Mouse (Mus musculus) neural tube, embryonic 14.5 days (tissue): ENCODE measurements at regions not wholly inside any gene's neighbourhood (a gene's known extent, or its start where the extent isn't known, plus 50 kb on each side); places are given as distances from the start of the nearest gene placed in this dataset.

Experiments used
- ATAC-seq: fragments of 200-750 bp; cut with Nextera tagmentation; 2 replicates; pipeline ENCODE4 v1.8.0; 2017; ENCODE audit warnings: low read depth, mild to moderate bottlenecking, moderate TSS enrichment, moderate library complexity
- H3K27ac ChIP-seq: fragments of 300-500 bp; sonication (generic); 2 replicates; pipeline ENCODE4 v1.5.1; 2014; ENCODE audit warnings: low read depth, mild to moderate bottlenecking, control low read depth, low read length, moderate library complexity, mixed read lengths
- H3K27me3 ChIP-seq: fragments of 300-500 bp; sonication (generic); 2 replicates; pipeline ENCODE4 v1.6.1; 2014; ENCODE audit warnings: low read length; ENCODE audit not compliant: control insufficient read depth, insufficient read depth
- H3K36me3 ChIP-seq: fragments of 300-500 bp; sonication (generic); 2 replicates; pipeline ENCODE4 v1.6.1; 2014; ENCODE audit warnings: low read length, mixed read lengths; ENCODE audit not compliant: control insufficient read depth, insufficient read depth
- H3K4me1 ChIP-seq: fragments of 300-500 bp; sonication (generic); 2 replicates; pipeline ENCODE4 v1.6.1; 2014; ENCODE audit warnings: low read length; ENCODE audit not compliant: control insufficient read depth, insufficient read depth
- H3K4me2 ChIP-seq: fragments of 300-500 bp; sonication (generic); 2 replicates; pipeline ENCODE4 v1.6.1; 2014; ENCODE audit warnings: mild to moderate bottlenecking, low read depth, low read length, control low read depth
- H3K4me3 ChIP-seq: fragments of 300-500 bp; sonication (generic); 2 replicates; pipeline ENCODE4 v1.5.1; 2014; ENCODE audit warnings: low read depth, low read length, control low read depth, mixed read lengths
- H3K9ac ChIP-seq: fragments of 300-500 bp; sonication (generic); replicated peaks from 2 replicates; pipeline ENCODE4 v1.6.1; 2014; ENCODE audit warnings: low read depth, mild to moderate bottlenecking, control low read depth, low read length, mixed read lengths
- H3K9me3 ChIP-seq: fragments of 300-500 bp; sonication (generic); 2 replicates; pipeline ENCODE4 v1.6.1; 2016; ENCODE audit warnings: low read length; ENCODE audit not compliant: control insufficient read depth
- WGBS: fragments of 180-500 bp; shearing (Covaris S2); extraction: QIAGEN DNeasy Blood & Tissue Kit; methylation state at CpG from one replicate; pipeline ENCODE4 v1.1.7; 2014; 5-methylcytosine and 5-hydroxymethylcytosine counted together

DNA sequence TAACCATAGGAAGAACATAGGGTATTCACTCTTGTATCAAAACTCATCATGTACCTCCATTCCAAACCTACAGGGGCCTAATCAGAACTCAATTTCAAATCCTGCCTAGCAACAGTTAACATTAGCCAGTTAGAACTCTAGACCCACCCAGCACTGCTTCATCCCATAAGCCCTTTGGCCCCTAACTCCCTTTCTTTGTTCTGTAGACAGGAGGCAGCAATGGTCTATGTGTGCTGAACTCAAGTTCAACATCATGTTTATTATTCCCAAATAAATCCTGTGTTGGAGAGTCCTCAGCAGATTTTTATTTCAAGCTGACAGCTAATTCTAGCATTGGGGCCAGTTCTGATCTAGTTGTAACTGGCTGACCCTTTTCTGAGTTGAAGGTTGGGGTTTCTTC is 112.2 kb downstream of the Ipo8 start:
- Histone ChIP-seq H3K4me2 (no peak overlapping the region), H3K4me1 (no peaks in the 10 kb centered on the region), H3K9me3 (no peaks in the 10 kb centered on the region), H3K36me3 (no peaks in the 10 kb centered on the region), H3K9ac (no peak overlapping the region), H3K27me3 (no peaks in the 10 kb centered on the region), H3K27ac (no peak overlapping the region), H3K4me3 (no peak overlapping the region)
- ATAC-seq, result no peak

DNA sequence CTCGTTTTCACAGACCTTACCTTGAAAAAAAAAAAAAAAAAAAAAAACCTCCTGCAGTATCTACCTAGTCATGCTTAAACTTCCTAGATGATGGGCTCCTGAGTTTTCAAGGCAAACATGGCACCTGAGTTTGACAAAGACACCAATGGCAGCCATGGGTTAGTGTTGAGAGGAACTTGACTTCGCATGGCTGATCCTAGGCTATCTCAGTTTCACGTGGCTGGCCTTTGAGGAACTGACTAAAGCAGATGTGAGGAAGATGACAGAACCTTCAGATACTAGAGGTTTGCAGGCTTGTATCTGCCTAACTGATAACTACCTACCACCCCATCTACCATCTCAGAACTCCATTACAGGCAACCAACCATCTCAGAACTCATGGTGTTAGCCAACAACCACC is 120.9 kb downstream of the Ipo8 start:
- Histone ChIP-seq H3K27ac (no peak overlapping the region), H3K4me2 (no peak overlapping the region), H3K27me3 (no peaks in the 10 kb centered on the region), H3K36me3 (no peaks in the 10 kb centered on the region), H3K9ac (no peak overlapping the region), H3K4me1 (no peaks in the 10 kb centered on the region), H3K9me3 (no peaks in the 10 kb centered on the region), H3K4me3 (no peak overlapping the region)
- ATAC-seq, result no peak
- 85% methylated on average over 3 of the region's 3 CpGs for WGBS

DNA sequence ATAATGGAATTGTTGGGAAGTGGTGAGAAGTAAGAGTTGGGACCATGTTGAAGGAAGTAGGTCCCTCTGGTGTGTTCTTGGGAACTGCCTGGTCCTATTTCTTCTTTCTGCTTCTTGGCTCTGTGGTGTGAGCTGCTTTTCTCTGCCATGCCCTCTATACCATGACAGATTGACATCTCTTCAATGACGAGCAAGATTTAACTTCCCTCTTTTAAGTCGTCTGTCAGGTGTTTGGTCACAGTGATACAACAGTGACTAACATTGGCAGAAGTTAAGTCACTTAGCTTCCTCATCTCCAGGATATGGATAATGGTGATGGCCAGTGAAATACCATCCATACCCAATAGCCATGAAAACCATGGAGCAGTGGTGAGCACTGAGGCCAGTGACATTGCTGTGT is 122.9 kb downstream of the Ipo8 start:
- no peaks in the 10 kb centered on the region for H3K4me1 ChIP-seq
- H3K4me3 ChIP-seq, result no peak overlapping the region
- no peaks in the 10 kb centered on the region for H3K9me3 ChIP-seq
- no peak overlapping the region for H3K27ac ChIP-seq
- no peak overlapping the region for H3K9ac ChIP-seq
- 89% methylated on average over 2 of the region's 2 CpGs for WGBS
- H3K4me2 ChIP-seq, result no peak overlapping the region
- no peaks in the 10 kb centered on the region for H3K27me3 ChIP-seq
- ATAC-seq, result no peak
- no peaks in the 10 kb centered on the region for H3K36me3 ChIP-seq

DNA sequence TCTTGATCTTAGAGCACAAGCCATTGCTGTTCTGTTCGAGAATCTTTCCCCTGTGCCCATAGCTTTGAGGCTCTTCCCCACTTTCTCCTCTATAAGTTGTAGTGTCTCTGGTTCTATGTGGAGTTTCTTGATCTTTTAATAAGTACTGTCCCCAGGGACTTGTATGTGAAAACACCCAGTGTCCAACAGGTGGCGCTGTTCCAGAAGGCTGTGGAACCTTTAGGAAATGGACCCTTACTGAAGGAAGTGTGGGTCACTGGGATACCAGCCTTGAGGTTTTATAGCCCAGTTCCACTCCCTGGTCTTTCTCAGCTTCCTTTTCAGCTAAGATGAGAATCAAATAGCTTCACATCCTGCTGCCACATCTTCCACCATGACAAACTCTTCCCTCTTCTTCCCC is 125.6 kb downstream of the Ipo8 start:
- no peak for ATAC-seq
- WGBS, result 41% methylated on average over 2 of the region's 2 CpGs
- H3K4me3 ChIP-seq, result no peak overlapping the region
- H3K9ac ChIP-seq, result no peak overlapping the region
- H3K27ac ChIP-seq, result no peak overlapping the region
- no peaks in the 10 kb centered on the region for H3K9me3 ChIP-seq
- H3K27me3 ChIP-seq, result no peaks in the 10 kb centered on the region
- no peaks in the 10 kb centered on the region for H3K4me1 ChIP-seq
- H3K36me3 ChIP-seq, result no peaks in the 10 kb centered on the region
- H3K4me2 ChIP-seq, result no peak overlapping the region

DNA sequence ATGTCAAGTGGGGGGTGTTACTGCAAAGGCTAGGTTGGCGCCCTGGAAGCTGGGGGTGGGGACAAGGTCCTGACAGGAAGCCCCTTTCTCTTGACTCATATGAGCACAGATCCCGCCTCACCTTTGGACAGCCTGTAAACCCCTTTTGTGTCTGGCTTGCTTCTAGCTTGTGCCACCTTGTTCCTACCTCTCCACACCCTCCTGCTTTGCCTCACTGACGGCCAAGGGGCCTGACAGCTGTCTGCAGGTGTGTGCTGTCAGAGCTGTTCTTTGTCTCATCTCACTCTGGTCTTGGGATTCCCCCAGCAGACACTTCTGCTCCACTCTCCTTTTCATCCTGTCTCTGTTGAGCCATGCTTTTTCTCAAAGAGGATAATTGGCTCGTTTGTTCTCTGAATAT is 137.9 kb downstream of the Ipo8 start:
- ATAC-seq, result no peak
- no peaks in the 10 kb centered on the region for H3K4me1 ChIP-seq
- no peaks in the 10 kb centered on the region for H3K36me3 ChIP-seq
- H3K4me2 ChIP-seq, result no peak overlapping the region
- H3K27ac ChIP-seq, result no peak overlapping the region
- no peak overlapping the region for H3K4me3 ChIP-seq
- H3K27me3 ChIP-seq, result no peaks in the 10 kb centered on the region
- no peaks in the 10 kb centered on the region for H3K9me3 ChIP-seq
- 54% methylated on average over 4 of the region's 4 CpGs for WGBS
- no peak overlapping the region for H3K9ac ChIP-seq

DNA sequence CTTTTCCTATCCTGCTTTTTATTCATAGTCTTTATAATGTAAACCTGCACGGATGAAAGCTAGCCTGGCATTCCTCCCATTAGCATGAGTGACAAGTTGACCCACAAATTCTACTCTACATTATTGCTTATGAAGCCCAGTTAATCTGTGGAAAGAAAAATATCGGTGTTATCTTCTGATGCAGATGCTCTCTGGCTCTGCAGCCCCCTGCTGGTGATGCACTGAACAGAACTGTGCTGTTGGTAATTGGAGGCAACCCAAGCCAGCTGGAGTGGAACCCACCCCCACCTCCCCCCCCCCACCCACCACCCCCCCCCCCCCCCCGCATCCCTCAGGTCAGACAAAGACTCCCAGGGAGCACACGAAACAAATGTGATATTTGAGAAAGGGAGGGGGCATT is 143.5 kb downstream of the Ipo8 start:
- Histone ChIP-seq H3K9me3 (no peaks in the 10 kb centered on the region), H3K4me2 (no peak overlapping the region), H3K36me3 (no peaks in the 10 kb centered on the region), H3K4me1 (no peaks in the 10 kb centered on the region), H3K9ac (no peak overlapping the region), H3K27ac (no peak overlapping the region), H3K4me3 (no peak overlapping the region), H3K27me3 (no peaks in the 10 kb centered on the region)
- WGBS, result 36% methylated on average over 3 of the region's 4 CpGs
- ATAC-seq, result peak; percentile 60; the same call in 1 of the 2 replicates

DNA sequence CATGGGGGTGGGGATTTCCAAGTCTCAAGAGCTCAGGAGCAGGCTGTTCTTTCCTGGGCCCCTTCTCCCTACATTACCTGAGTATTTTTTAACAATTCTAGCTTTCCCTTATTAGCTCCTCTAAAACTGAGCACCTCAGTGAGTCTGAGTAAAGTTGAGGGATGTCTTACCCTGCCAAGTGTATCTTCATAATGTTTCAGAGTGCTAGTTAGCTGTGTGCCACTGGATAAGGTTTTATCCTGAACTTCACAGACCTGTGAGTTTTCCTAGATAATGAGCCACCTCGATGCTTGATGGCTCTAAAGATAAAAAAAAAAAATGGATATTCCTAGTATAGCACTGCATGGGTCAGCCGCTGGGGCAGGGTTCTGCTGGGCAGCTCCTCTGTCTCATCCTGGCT is 171.1 kb downstream of the Ipo8 start:
- no peak overlapping the region for H3K27ac ChIP-seq
- no peak overlapping the region for H3K4me3 ChIP-seq
- H3K9ac ChIP-seq, result no peak overlapping the region
- no peaks in the 10 kb centered on the region for H3K27me3 ChIP-seq
- no peak for ATAC-seq
- H3K9me3 ChIP-seq, result no peaks in the 10 kb centered on the region
- 85% methylated on average over 2 of the region's 2 CpGs for WGBS
- no peak overlapping the region for H3K4me2 ChIP-seq
- H3K4me1 ChIP-seq, result no peaks in the 10 kb centered on the region
- H3K36me3 ChIP-seq, result no peaks in the 10 kb centered on the region

DNA sequence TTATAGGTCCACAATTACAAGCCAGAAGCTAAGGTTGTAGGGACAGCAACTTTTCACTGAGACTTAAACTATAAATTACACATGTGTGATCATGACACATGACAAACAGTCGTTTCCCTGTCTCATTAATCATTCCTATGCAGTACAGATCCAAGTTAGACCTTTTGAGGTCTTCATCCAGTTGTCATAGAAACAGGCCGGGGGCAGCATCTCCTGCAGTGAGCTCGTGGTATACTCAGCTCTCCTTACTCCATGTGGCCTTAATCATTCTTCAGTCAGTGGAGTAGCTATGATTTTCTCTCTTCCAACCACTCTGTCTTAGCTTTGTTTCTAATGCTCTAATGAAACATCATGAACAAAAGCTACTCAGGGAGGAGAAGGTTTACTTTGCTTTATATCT is 178.1 kb downstream of the Ipo8 start:
- Histone ChIP-seq H3K36me3 (no peaks in the 10 kb centered on the region), H3K9me3 (no peaks in the 10 kb centered on the region), H3K4me3 (no peak overlapping the region), H3K4me1 (no peaks in the 10 kb centered on the region), H3K27me3 (no peaks in the 10 kb centered on the region), H3K4me2 (no peak overlapping the region), H3K27ac (no peak overlapping the region), H3K9ac (no peak overlapping the region)
- WGBS, result 45% methylated on average over 3 of the region's 3 CpGs
- ATAC-seq, result no peak

DNA sequence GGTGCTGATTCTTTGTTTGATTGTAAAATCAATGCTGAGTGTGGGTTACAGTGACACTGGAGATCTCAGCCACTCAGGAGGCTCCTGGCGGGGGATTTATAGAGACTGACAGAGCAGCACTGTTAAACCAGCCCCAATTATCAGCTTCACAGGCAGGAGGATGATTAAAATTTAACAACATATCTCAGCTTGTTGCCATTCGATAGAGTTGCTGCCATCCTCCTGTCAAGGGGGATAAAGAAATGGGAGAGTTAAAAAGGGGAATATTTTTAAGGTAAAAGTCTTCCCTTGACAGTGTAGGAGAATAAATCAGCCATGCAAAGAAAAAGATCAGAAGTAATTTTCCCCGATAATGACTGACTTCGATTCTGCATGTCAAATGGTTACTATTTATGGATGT is 178.8 kb downstream of the Ipo8 start:
- H3K9me3 ChIP-seq, result no peaks in the 10 kb centered on the region
- H3K27ac ChIP-seq, result no peak overlapping the region
- H3K4me1 ChIP-seq, result no peaks in the 10 kb centered on the region
- H3K36me3 ChIP-seq, result no peaks in the 10 kb centered on the region
- 46% methylated on average over 4 of the region's 4 CpGs for WGBS
- no peaks in the 10 kb centered on the region for H3K27me3 ChIP-seq
- peak; percentile 77; the same call in 1 of the 2 replicates for ATAC-seq
- no peak overlapping the region for H3K4me2 ChIP-seq
- no peak overlapping the region for H3K9ac ChIP-seq
- no peak overlapping the region for H3K4me3 ChIP-seq
